Mouse (Mus musculus) kidney, adult 2 months (tissue): ENCODE results near the gene Fn3k. TPM values are rescaled to one million over a fixed set of nuclear protein-coding genes. Genes with fewer than 3 reads are reported as not detected.

Source experiments
- DNase-seq: peaks from one replicate; pipeline ENCODE4 v3.0.0; 2021
- H3K27ac ChIP-seq: fragments of 200-500 bp; 2 replicates; pipeline ENCODE4 v1.5.1; 2012; ENCODE audit warnings: low read depth, low read length, control low read depth, inconsistent platforms; ENCODE audit not compliant: insufficient read depth
- H3K27me3 ChIP-seq: fragments of 200-500 bp; replicated peaks from 2 replicates; pipeline ENCODE4 v1.6.1; 2012; ENCODE audit warnings: mild to moderate bottlenecking, moderate library complexity, low read length, inconsistent platforms; ENCODE audit not compliant: control insufficient read depth, insufficient read depth
- H3K36me3 ChIP-seq: fragments of 200-500 bp; 2 replicates; pipeline ENCODE4 v1.6.1; 2012; ENCODE audit warnings: mild to moderate bottlenecking, moderate library complexity, low read length, inconsistent platforms; ENCODE audit not compliant: control insufficient read depth, insufficient read depth
- H3K4me1 ChIP-seq: fragments of 200-500 bp; 2 replicates; pipeline ENCODE4 v1.6.1; 2011; ENCODE audit warnings: low read length; ENCODE audit not compliant: control insufficient read depth, insufficient read depth
- H3K4me3 ChIP-seq: fragments of 200-500 bp; 2 replicates; pipeline ENCODE4 v1.5.1; 2011; ENCODE audit warnings: mild to moderate bottlenecking, low read depth, low read length, control low read depth; ENCODE audit not compliant: insufficient read depth
- CTCF ChIP-seq: fragments of 200-500 bp; conservative IDR thresholded peaks from 2 replicates; pipeline ENCODE4 v1.5.1; 2011; ENCODE audit warnings: low read depth, mild to moderate bottlenecking, control low read depth, low read length, moderate library complexity, mixed read lengths; ENCODE audit not compliant: insufficient read depth, insufficient read length
- POLR2A ChIP-seq: fragments of 200-500 bp; IDR thresholded peaks from one replicate; pipeline ENCODE4 v1.6.1; 2011; ENCODE audit warnings: low read depth, low read length, control low read depth
- WGBS: fragments of 180-500 bp; shearing (Covaris S2); methylation state at CpG from one replicate; pipeline ENCODE4 v1.1.7; 2018; 5-methylcytosine and 5-hydroxymethylcytosine counted together
- polyA plus RNA-seq: library from polyadenylated mRNA; depleted of rRNA; stranded (reverse); fragments of >200 nt; gene quantifications from 2 replicates; pipeline ENCODE4 v1.2.3, GENCODE M21; 2012

Fn3k gene
- polyA plus RNA-seq, 1 experiment = 33.7 TPM

DNA sequence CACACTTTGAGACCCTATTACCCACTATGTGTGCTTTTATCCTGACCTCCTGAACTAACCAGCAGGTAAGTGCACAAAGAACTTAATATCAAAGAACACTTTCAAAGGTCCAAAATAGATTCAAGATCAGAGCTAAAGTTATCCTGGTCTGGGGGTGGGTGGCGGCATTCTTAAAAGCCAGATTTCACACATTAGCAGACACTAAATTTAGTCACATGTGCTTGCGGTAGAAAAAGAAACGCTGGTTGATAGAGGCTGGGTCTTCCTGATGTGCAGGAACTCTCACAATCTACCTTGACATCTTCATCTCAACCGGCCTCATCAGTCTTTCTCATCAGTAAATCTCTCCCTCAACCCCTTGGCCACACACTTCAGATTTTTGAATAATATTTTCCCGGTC, 20.0 kb upstream of the Fn3k start:
- Histone ChIP-seq H3K27ac (no peak overlapping the region), H3K4me3 (no peak overlapping the region), H3K36me3 (no peaks in the 10 kb centered on the region), H3K27me3 (no peaks in the 10 kb centered on the region), H3K4me1 (no peaks in the 10 kb centered on the region; the same call in 1 of the 2 replicates)
- 77% methylated on average over 5 of the region's 5 CpGs for WGBS
- no peak for DNase-seq
- TF ChIP-seq POLR2A (no peak), CTCF (no peak)

DNA sequence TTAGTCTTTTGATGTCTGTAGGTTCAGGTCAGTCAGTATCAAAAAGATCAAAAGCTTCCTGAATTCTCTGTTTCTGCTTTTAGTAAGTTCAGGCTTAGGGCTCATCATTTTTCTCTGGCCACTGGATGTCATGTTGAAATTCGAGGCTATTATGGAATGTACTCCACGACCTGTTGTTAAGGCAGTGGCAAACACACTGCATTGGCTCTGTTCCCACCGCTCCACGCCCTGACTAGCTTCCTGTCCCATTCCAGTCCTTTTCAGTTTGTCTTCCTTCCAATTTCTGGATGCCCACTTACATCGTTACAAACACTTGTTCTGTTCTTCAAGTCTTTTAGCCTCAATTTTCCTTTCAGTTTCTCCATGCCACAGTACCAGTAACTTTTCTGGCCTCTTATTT, 19.4 kb upstream of the Fn3k start:
- H3K27ac ChIP-seq = no peak overlapping the region
- no peak for TF ChIP-seq POLR2A
- TF ChIP-seq CTCF = no peak
- no peak for DNase-seq
- no peak overlapping the region for H3K4me3 ChIP-seq
- no peaks in the 10 kb centered on the region; the same call in 1 of the 2 replicates for H3K4me1 ChIP-seq
- no peaks in the 10 kb centered on the region for H3K27me3 ChIP-seq
- WGBS = 53% methylated on average over 5 of the region's 5 CpGs
- H3K36me3 ChIP-seq = no peaks in the 10 kb centered on the region

DNA sequence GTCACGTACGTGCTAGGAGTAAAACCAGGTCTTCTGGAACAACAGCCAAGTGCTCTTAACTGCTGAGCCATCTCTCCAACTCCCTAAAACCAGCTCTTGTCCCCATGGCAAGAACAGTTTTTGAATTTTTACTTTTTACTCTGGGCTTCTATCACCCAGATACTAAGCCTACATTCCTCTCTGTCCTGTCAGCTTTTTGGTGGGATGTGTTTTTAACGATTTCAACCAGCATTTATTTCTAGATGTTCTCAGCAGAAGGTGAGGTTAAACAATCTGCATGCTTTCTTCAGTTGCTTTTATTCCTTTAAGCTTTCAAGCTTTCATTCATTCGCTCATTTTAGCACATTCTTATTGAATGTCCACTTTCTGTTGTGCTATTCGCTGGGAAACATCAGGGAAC, 16.7 kb upstream of the Fn3k start:
- no peaks in the 10 kb centered on the region for H3K36me3 ChIP-seq
- DNase-seq = no peak
- H3K27ac ChIP-seq = no peak overlapping the region
- TF ChIP-seq POLR2A = no peak
- TF ChIP-seq CTCF = no peak
- no peaks in the 10 kb centered on the region for H3K27me3 ChIP-seq
- H3K4me1 ChIP-seq = peaks cover 8% of the 10 kb centered on the region; the same call in 1 of the 2 replicates
- 89% methylated on average over 5 of the region's 5 CpGs for WGBS
- H3K4me3 ChIP-seq = no peak overlapping the region

DNA sequence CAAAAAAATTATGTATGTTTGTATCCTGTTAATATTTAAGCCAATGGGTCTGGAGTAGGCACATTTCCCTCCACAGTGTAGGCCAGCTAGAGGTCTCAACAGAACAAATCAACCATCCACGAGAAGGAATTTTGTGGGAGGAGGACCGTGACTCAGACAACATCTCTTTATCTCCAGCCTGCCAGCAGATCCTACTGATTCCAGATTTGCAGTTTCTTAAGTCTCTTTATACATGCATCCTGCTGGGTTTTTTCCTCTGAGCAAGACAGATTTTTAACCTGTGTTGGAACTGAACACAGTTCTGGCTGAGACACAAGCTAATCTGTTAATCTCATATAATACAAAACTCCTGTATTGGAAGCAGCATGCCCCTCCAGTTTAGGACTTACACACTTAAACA, 15.8 kb upstream of the Fn3k start:
- Histone ChIP-seq H3K4me1 (peaks cover 8% of the 10 kb centered on the region; the same call in 1 of the 2 replicates), H3K36me3 (no peaks in the 10 kb centered on the region), H3K27me3 (no peaks in the 10 kb centered on the region), H3K4me3 (no peak overlapping the region), H3K27ac (no peak overlapping the region)
- TF ChIP-seq CTCF (no peak), POLR2A (no peak)
- 36% methylated on average over 2 of the region's 2 CpGs for WGBS
- DNase-seq = no peak

DNA sequence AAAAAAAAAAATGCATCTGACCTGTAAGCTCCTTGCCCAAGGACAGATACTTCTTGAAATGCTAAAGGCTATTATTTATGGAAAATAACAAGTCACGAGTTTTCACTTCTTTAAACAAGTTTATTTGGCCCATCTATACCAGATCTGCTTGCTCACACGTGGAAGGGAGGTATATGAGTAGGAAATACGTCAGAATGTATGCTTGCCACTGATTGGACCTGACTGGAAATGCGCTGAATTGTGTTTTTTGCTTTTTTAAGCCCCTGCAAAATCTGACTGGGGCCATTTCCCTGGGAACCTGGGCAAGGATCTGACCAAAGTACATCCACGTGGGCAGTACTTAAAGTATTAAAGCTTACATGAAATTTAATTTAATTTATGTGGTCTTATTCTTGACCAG, 14.3 kb upstream of the Fn3k start:
- no peaks in the 10 kb centered on the region for H3K36me3 ChIP-seq
- 0 out of 2 replicates have a peak overlapping the region, but pooled peaks have one; percentile 21 for H3K27ac ChIP-seq
- WGBS = 60% methylated on average over 5 of the region's 5 CpGs
- H3K4me3 ChIP-seq = no peak overlapping the region
- H3K27me3 ChIP-seq = no peaks in the 10 kb centered on the region
- TF ChIP-seq CTCF (no peak), POLR2A (no peak)
- peaks cover 8% of the 10 kb centered on the region; the same call in 1 of the 2 replicates for H3K4me1 ChIP-seq
- DNase-seq = no peak

DNA sequence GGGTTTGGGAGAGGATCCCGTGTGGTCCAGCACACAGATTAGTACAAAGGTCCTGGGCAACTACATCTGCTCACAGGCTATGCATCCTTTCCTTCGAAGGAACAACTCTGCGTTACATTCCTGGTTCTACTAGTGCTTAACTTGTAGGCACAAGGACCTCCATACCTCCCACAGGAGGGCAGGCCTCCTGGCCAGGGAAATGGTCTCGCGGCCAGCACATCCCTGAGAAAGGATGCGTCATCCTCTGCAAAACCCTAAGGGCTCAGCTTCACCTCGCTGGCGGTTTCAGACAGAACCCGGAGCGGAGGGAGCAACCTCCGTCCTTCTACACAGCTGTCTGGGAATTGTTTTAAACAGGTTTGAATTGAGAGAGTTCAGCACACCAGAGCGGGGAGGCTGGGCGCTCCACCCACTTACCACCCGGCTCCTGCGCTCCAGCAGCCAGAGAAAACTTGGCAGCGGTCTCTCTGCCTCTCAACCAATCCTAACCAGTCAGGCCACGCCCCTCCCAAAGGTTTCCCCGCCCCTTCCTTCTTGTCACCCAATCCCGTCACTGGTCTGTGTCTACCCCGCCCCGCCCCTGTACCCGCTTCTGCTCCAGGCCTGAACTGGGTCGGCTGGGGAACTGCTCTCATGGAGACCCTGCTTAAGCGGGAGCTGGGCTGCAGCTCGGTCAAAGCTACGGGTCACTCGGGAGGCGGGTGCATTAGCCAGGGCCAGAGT, 13.7 kb upstream of the Fn3k start, which contains the start of gene Fn3krp:
Gene Fn3krp, plus strand, starts transcription at position 572 of the 723 bp plus-strand sequence.
- DNase-seq = peak; percentile 100
- WGBS = 2% methylated on average over 28 of the region's 28 CpGs
- Histone ChIP-seq H3K27ac (peak within 1 kb of the TSS; percentile 68), H3K4me1 (peaks cover 8% of the 10 kb centered on the region; the same call in 1 of the 2 replicates), H3K4me3 (peak within 1 kb of the TSS; percentile 81), H3K27me3 (no peaks in the 10 kb centered on the region), H3K36me3 (no peaks in the 10 kb centered on the region)
- TF ChIP-seq CTCF (0 out of 2 replicates have a peak, but pooled peaks have one; percentile 10), POLR2A (no peak)

DNA sequence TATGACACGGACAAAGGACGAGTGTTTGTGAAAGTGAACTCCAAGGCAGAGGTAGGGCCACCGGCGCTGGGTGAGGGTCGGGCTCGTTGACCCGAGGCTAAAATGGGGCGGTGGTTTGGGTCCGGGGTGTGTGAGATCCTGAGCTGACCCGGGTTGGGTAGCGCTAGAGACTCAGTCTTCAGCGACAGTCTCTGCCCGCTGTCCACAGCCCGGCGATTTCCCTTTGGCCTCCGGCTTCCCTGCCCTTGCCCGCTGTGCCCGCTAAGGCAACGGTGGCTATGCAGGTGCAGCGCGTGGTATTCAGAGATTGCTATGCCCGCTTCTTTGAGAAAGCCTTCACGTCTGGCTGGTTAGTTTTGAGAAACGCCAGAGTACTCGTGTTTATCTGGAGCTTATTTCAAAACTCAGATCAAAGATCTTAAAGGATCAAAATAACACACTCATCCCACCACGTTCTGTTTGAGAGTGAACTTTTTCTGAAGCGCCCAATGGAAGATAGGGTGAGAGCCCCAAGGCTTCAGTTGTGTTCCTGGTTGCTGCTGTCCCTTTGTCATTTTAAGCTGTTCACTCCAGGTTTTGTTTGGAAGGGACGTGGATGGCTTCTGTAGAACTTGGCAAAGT, 13.1 kb upstream of the Fn3k start:
- Histone ChIP-seq H3K4me3 (peak overlapping the region; percentile 81), H3K27me3 (no peaks in the 10 kb centered on the region), H3K27ac (peak overlapping the region; percentile 68), H3K4me1 (peaks cover 8% of the 10 kb centered on the region; the same call in 1 of the 2 replicates), H3K36me3 (no peaks in the 10 kb centered on the region)
- TF ChIP-seq CTCF (no peak), POLR2A (no peak)
- 1% methylated on average over 28 of the region's 28 CpGs for WGBS
- no peak for DNase-seq
